Mouse (Mus musculus) kidney, embryonic 14.5 days (tissue): Measurements from ENCODE around the gene Zbtb32. TPM values are rescaled to one million over a fixed set of nuclear protein-coding genes. Genes with fewer than 3 reads are reported as not detected.

ENCODE experiments used
- ATAC-seq: fragments of 200-750 bp; cut with Nextera tagmentation; 2 replicates; pipeline ENCODE4 v1.8.0; 2017; ENCODE audit warnings: moderate number of reproducible peaks, mild to moderate bottlenecking, moderate TSS enrichment, moderate library complexity; ENCODE audit not compliant: low FRiP score, low TSS enrichment
- H3K27ac ChIP-seq: fragments of 300-500 bp; sonication (generic); 2 replicates; pipeline ENCODE4 v1.5.1; 2014; ENCODE audit warnings: low read depth, mild to moderate bottlenecking, low read length, moderate library complexity, mixed read lengths
- H3K27me3 ChIP-seq: fragments of 300-500 bp; sonication (generic); 2 replicates; pipeline ENCODE4 v1.6.1; 2014; ENCODE audit warnings: mild to moderate bottlenecking, low read length; ENCODE audit not compliant: control insufficient read depth, insufficient read depth
- H3K36me3 ChIP-seq: fragments of 300-500 bp; sonication (generic); 2 replicates; pipeline ENCODE4 v1.6.1; 2014; ENCODE audit warnings: low read length, mixed read lengths; ENCODE audit not compliant: control insufficient read depth, insufficient read depth
- H3K4me1 ChIP-seq: fragments of 300-500 bp; sonication (generic); 2 replicates; pipeline ENCODE4 v1.6.1; 2014; ENCODE audit warnings: low read length, mixed read lengths; ENCODE audit not compliant: control insufficient read depth, insufficient read depth
- H3K4me2 ChIP-seq: fragments of 300-500 bp; sonication (generic); replicated peaks from 2 replicates; pipeline ENCODE4 v1.6.1; 2014; ENCODE audit warnings: low read depth, mild to moderate bottlenecking, low read length
- H3K4me3 ChIP-seq: fragments of 300-500 bp; sonication (generic); 2 replicates; pipeline ENCODE4 v1.5.1; 2014; ENCODE audit warnings: mild to moderate bottlenecking, low read length
- H3K9ac ChIP-seq: fragments of 300-500 bp; sonication (generic); 2 replicates; pipeline ENCODE4 v1.6.1; 2014; ENCODE audit warnings: low read depth, mild to moderate bottlenecking, low read length, moderate library complexity
- H3K9me3 ChIP-seq: fragments of 300-500 bp; sonication (generic); 2 replicates; pipeline ENCODE4 v1.6.1; 2016; ENCODE audit warnings: low read length; ENCODE audit not compliant: control insufficient read depth
- WGBS: fragments of 180-500 bp; shearing (Covaris S2); extraction: QIAGEN DNeasy Blood & Tissue Kit; methylation state at CpG from one replicate; pipeline ENCODE4 v1.1.7; 2014; 5-methylcytosine and 5-hydroxymethylcytosine counted together
- polyA plus RNA-seq: library from polyadenylated mRNA; unstranded; fragments of >200 nt; fragmentation: Nextera tagmentation; extraction: Ambion mirVana; gene quantifications from 2 replicates; pipeline ENCODE4 v1.2.1, GENCODE M21; 2014

Zbtb32 gene
- polyA plus RNA-seq, 1 experiment from 2014 or later: 0.22 TPM

- peaks cover 60% of the 10 kb centered on the region for H3K36me3 ChIP-seq
- ATAC-seq: no peak
- H3K27ac ChIP-seq: no peak overlapping the region
- H3K4me2 ChIP-seq: no peak overlapping the region
- no peaks in the 10 kb centered on the region for H3K9me3 ChIP-seq
- H3K9ac ChIP-seq: no peak overlapping the region
- 79% methylated on average over 9 of the region's 9 CpGs for WGBS
- H3K27me3 ChIP-seq: no peaks in the 10 kb centered on the region
- H3K4me1 ChIP-seq: peaks cover 10% of the 10 kb centered on the region; the same call in 1 of the 2 replicates
- H3K4me3 ChIP-seq: no peak overlapping the region
Measured at GRCm38 (mm10) chr7:30566033-30566432, 32.7 kb downstream of the Zbtb32 start.

GRCm38 (mm10) chr7:30564970-30565571 lies 33.6 kb downstream of the Zbtb32 start, which contains the start of gene Igflr1:
TSS of gene Igflr1 (plus strand) at chr7:30565427.
- 93% methylated on average over 12 of the region's 12 CpGs for WGBS
- no peak within 1 kb of the TSS for H3K27ac ChIP-seq
- H3K9me3 ChIP-seq: no peaks in the 10 kb centered on the region
- H3K4me3 ChIP-seq: no peak within 1 kb of the TSS
- H3K9ac ChIP-seq: no peak within 1 kb of the TSS
- H3K36me3 ChIP-seq: peaks cover 50% of the 10 kb centered on the region
- H3K4me1 ChIP-seq: peaks cover 13% of the 10 kb centered on the region; the same call in 1 of the 2 replicates
- no peaks in the 10 kb centered on the region for H3K27me3 ChIP-seq
- ATAC-seq: no peak
- no peak within 1 kb of the TSS for H3K4me2 ChIP-seq

- Histone ChIP-seq H3K9ac (peak overlapping the region; percentile 19; the same call in 1 of the 2 replicates), H3K9me3 (no peaks in the 10 kb centered on the region), H3K36me3 (peaks cover 39% of the 10 kb centered on the region), H3K4me3 (peak overlapping the region; percentile 81), H3K27ac (no peak overlapping the region), H3K27me3 (no peaks in the 10 kb centered on the region), H3K4me1 (peaks cover 13% of the 10 kb centered on the region; the same call in 1 of the 2 replicates), H3K4me2 (peak overlapping the region; percentile 38)
- no peak for ATAC-seq
- WGBS: 21% methylated on average over 6 of the region's 6 CpGs
Measured at GRCm38 (mm10) chr7:30563906-30564280, 34.8 kb downstream of the Zbtb32 start.

- Histone ChIP-seq H3K9me3 (no peaks in the 10 kb centered on the region), H3K9ac (peak within 1 kb of the TSS; percentile 83), H3K27me3 (no peaks in the 10 kb centered on the region), H3K27ac (peak within 1 kb of the TSS; percentile 94), H3K4me3 (peak within 1 kb of the TSS; percentile 81), H3K4me2 (peak within 1 kb of the TSS; percentile 75), H3K4me1 (peaks cover 18% of the 10 kb centered on the region), H3K36me3 (peaks cover 33% of the 10 kb centered on the region)
- WGBS: under 1% methylated on average over 45 of the region's 45 CpGs
- peak; percentile 84 for ATAC-seq
Measured at GRCm38 (mm10) chr7:30563117-30563905, 35.4 kb downstream of the Zbtb32 start, which contains the start of the genes U2af1l4, Gm49396 and Psenen. TSS of gene U2af1l4 (plus strand) at chr7:30563301. TSS of gene Gm49396 (plus strand) at chr7:30563344. TSS of gene Psenen (minus strand) at chr7:30563627.

- under 1% methylated on average over 27 of the region's 27 CpGs for WGBS
- no peaks in the 10 kb centered on the region for H3K9me3 ChIP-seq
Measured at GRCm38 (mm10) chr7:30562526-30563116, 36.1 kb downstream of the Zbtb32 start.

GRCm38 (mm10) chr7:30560296-30560695 lies 38.4 kb downstream of the Zbtb32 start:
- Histone ChIP-seq H3K4me1 (peaks cover 22% of the 10 kb centered on the region), H3K27me3 (no peaks in the 10 kb centered on the region), H3K4me2 (peak overlapping the region; percentile 66; the same call in 1 of the 2 replicates), H3K36me3 (peaks cover 28% of the 10 kb centered on the region), H3K4me3 (peak overlapping the region; percentile 44; the same call in 1 of the 2 replicates), H3K9ac (0 out of 2 replicates have a peak overlapping the region, but pooled peaks have one; percentile 5), H3K9me3 (no peaks in the 10 kb centered on the region), H3K27ac (no peak overlapping the region)
- WGBS: 66% methylated on average over 2 of the region's 2 CpGs
- ATAC-seq: no peak

More at GRCm38 (mm10) chr7:30562526-30563116, 36.1 kb downstream of the Zbtb32 start:
- peak overlapping the region; percentile 81 for H3K4me3 ChIP-seq
- H3K27me3 ChIP-seq: no peaks in the 10 kb centered on the region
- ATAC-seq: 0 out of 2 replicates have a peak, but pooled peaks have one; percentile 6
- peaks cover 22% of the 10 kb centered on the region for H3K4me1 ChIP-seq
- peak overlapping the region; percentile 94; the same call in 1 of the 2 replicates for H3K27ac ChIP-seq
- H3K36me3 ChIP-seq: peaks cover 29% of the 10 kb centered on the region
- peak overlapping the region; percentile 75 for H3K9ac ChIP-seq
- H3K4me2 ChIP-seq: peak overlapping the region; percentile 75

- H3K27ac ChIP-seq: no peak within 1 kb of the TSS
- H3K4me3 ChIP-seq: peak within 1 kb of the TSS; percentile 44
- no peaks in the 10 kb centered on the region for H3K9me3 ChIP-seq
- peak; percentile 86 for ATAC-seq
- peaks cover 22% of the 10 kb centered on the region for H3K4me1 ChIP-seq
- peaks cover 29% of the 10 kb centered on the region for H3K36me3 ChIP-seq
- peak within 1 kb of the TSS; percentile 66 for H3K4me2 ChIP-seq
- H3K27me3 ChIP-seq: no peaks in the 10 kb centered on the region
- peak within 1 kb of the TSS; percentile 64 for H3K9ac ChIP-seq
- WGBS: 2% methylated on average over 20 of the region's 20 CpGs
Measured at GRCm38 (mm10) chr7:30559443-30559954, 39.2 kb downstream of the Zbtb32 start, which contains the start of gene Lin37. TSS of gene Lin37 (minus strand) at chr7:30559838.

- H3K9ac ChIP-seq: peak overlapping the region; percentile 64
- 15% methylated on average over 12 of the region's 12 CpGs for WGBS
- peak overlapping the region; percentile 44 for H3K4me3 ChIP-seq
- no peaks in the 10 kb centered on the region for H3K27me3 ChIP-seq
- H3K36me3 ChIP-seq: peaks cover 33% of the 10 kb centered on the region
- ATAC-seq: no peak
- H3K27ac ChIP-seq: no peak overlapping the region
- H3K9me3 ChIP-seq: no peaks in the 10 kb centered on the region
- H3K4me1 ChIP-seq: peaks cover 17% of the 10 kb centered on the region
- peak overlapping the region; percentile 66 for H3K4me2 ChIP-seq
Measured at GRCm38 (mm10) chr7:30558656-30559442, 39.9 kb downstream of the Zbtb32 start.
